Mouse (Mus musculus): ENCODE data around the gene Coro1b.

- TF ChIP-seq CTCF (IDR thresholded peaks at IDR 0.05; ENCODE audit: low read depth, low read length) (no peak), POLR2A (IDR thresholded peaks at IDR 0.05; ENCODE audit: borderline replicate concordance, low read depth, low read length) (no peak)
Observed at GRCm38 (mm10) chr19:4129462-4129861, 19.0 kb upstream of the Coro1b start.
